Mouse (Mus musculus) liver, adult (tissue): Measurements from ENCODE around the gene Tsen2.

Experiments
- GATA4 ChIP-seq: IDR thresholded peaks from 2 replicates; pipeline ENCODE4 v1.6.1; 2014; ENCODE audit warnings: mild to moderate bottlenecking, low read length; ENCODE audit not compliant: insufficient replicate concordance

Tsen2 gene

DNA sequence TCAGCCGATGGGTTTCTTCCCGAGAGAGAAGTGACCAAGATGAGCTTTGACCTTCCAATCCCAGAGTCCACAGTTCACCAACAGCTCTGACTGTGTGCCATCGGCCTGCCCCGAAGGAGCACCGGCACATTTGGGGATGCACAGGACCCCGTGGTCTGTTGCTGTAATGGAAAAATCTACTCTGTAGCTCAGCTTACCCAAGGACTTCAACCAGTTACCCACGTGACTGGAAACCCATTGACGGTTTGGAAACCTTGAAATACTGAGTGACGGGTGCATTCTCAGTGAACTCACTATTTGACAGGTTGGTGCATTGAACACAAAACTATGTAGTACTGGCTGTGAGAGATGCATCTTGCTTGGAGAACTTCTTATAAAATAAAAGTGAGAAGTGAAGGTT, 33.5 kb downstream of the Tsen2 start:
- TF ChIP-seq GATA4, result no peak

- TF ChIP-seq GATA4, result no peak
Measured at GRCm38 (mm10) chr6:115580810-115581209, 36.3 kb downstream of the Tsen2 start.

DNA sequence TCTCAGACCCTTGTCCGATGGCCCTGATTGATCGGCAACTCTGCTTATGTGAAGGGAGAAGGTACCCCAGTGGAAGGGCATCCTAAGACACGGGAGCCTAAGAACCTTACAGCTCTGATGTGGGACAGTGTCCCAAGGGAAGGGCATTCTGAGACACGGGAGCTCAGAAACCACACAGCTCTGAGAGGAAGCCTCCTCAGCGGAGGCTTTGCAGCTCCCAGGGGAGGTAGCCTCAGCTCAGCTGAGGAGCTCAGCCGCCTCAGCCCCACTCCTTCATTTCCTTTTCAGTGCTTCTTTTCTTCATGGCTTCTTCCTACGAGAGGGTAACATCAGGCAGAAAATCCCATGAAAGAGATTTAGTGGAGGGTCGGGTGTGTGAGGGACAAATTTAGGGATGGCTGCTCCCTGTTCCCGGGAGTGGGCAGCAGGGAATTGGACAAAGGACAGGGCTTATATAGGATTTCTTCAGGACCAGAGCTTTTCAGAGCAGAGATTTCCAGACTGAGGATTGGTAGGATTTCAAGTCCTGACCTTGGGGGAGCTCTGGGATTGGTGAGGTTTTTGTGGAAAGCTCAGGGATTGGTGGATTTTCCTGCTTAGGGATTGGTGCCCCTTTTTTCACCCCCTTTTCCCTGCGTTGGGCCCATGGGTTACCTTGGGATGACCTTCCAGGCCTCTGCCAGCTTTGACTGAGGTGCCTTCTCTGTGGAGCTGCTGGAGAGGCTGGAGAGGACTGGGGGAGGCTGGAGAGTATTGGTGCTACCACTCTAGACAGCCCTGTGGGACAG, 38.1 kb downstream of the Tsen2 start:
- TF ChIP-seq GATA4, result no peak

DNA sequence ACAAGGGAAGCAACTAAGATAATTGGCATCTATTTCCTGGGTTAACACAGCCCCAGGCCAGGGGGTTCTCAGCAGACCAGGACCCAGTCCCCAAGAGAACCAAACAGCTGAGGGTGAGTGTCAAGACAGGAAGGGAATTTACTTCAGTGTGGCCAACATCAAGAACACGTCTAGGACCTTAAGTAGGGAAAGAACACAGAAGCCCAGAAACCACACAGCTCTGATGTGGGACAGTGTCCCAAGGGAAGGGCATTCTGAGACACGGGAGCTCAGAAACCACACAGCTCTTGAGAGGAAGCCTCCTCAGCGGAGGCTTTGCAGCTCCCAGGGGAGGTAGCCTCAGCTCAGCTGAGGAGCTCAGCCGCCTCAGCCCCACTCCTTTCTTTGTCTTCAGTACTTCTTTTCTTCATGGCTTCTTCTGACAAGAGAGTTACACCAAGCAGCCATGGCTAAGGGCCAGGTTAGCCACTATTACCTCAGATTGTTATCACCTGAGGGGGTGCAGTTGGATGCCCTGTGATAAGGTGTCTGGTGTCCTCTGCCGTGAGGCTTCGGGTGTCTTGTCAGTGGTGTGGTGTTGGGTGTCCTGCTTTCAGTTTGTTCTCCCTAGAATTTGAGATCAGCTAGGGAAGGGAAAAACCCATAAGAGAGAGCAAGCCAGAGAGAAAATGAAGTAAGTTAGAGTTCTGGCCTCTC, 39.1 kb downstream of the Tsen2 start:
- TF ChIP-seq GATA4, result no peak

GRCm38 (mm10) chr6:115584176-115584575, 39.7 kb downstream of the Tsen2 start:
- TF ChIP-seq GATA4, result no peak

GRCm38 (mm10) chr6:115586321-115586720, 41.9 kb downstream of the Tsen2 start:
- no peak for TF ChIP-seq GATA4

GRCm38 (mm10) chr6:115591692-115592359, 47.4 kb downstream of the Tsen2 start:
- no peak for TF ChIP-seq GATA4

DNA sequence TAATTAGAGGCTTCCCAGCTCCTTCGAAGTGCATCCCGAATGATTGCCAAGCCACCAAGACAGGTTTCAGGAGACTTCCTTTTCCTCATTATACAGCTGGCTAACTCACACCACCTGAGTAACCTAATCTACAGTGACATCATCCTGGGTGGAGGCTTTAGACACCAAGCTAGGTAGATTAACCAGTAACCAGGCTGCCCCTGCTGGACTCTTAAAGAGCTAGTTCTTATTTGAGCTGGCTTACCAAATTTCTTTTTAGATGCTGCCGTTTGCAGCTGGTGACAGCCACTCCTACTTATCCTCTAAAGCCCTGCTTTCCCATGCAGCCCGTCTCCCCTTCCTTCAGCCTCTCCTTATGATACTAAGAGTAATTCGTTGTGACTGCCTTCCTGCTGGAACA, 48.0 kb downstream of the Tsen2 start, which contains the start of gene Mkrn2os:
TSS of gene Mkrn2os (minus strand) at position 119 of the 400 bp plus-strand sequence.
- no peak for TF ChIP-seq GATA4

GRCm38 (mm10) chr6:115593252-115593651, 48.8 kb downstream of the Tsen2 start:
- TF ChIP-seq GATA4, result no peak

- no peak for TF ChIP-seq GATA4
Measured at GRCm38 (mm10) chr6:115594463-115594862, 50.0 kb downstream of the Tsen2 start.

DNA sequence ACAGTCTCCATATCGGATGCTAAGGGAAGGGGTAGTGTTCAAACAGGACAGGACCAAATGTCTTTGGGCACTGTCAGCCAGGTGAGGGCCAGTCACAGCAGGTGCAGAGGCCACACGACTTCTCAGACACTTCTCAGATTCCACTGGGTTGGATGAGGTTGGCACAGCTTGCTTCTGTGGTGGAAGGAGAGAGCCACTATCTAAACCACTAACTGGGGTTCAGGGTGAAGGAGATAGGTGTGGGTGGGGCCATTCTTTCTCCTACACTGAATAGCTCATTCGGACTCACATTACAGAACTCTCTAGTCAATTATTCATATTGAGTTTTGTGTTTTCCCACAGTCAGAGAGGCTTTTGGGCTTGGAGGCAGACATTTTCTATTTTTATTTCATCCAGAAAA, 51.2 kb downstream of the Tsen2 start:
- no peak for TF ChIP-seq GATA4

DNA sequence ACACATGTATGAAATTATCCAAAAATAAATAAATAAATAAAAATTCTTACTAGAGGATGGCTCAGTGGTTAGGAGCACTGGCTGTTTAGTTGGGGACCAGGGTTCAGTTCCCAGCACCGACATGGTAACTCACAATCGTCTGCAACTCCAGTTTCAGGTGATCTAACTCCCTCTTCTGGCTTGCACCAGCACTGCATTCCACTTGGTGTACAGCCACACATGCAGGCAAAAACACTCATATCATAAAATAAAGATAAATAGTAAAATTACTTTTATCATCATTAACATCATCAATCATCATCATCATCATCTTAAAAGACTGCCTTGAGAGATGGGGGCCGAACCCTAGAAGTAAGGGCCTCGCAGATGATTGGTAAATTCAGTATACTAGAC, 56.9 kb downstream of the Tsen2 start:
- no peak for TF ChIP-seq GATA4

DNA sequence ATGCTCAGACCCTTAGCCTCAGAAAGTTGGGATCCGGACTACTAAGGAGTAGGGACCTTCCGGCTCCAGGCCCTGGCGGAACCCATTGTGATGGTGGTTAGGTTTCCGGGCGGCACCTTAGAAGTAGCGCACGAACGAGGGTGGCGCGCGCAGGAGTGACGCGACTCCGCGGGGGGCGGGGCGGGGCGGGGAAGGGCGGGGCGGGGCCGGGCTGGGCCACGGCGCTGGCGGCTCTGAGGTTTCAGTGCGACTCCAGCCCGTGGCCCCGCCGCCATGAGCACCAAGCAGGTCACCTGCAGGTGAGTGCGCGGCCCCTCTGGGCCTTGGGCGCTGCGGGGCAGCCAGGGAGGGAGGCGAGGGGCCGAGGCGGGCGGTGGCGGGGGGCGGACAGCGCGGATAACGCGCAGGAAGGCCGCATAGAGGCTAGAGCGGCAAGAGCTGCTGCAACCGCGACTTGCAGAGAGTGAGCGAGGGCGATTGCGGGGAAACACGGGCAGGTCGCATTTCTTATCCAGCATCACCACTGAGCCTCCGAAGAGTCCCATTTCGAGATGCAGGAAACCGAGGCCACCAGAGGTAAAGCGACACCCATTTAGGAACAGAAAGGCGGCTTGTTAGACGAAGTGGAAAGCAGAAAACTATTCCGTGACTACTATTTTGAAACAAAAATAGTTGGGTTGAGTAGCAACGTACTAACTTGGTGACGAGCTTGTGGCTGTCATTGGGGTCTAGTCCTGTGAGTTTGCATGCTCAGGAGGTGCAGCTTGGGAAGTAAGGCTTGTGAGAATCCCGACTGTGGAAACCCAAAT, 57.5 kb downstream of the Tsen2 start, which contains the start of gene Mkrn2:
TSS of gene Mkrn2 (plus strand) at position 188 of the 809 bp plus-strand sequence.
- TF ChIP-seq GATA4, result no peak

GRCm38 (mm10) chr6:115606461-115606860, 62.0 kb downstream of the Tsen2 start:
- no peak for TF ChIP-seq GATA4

DNA sequence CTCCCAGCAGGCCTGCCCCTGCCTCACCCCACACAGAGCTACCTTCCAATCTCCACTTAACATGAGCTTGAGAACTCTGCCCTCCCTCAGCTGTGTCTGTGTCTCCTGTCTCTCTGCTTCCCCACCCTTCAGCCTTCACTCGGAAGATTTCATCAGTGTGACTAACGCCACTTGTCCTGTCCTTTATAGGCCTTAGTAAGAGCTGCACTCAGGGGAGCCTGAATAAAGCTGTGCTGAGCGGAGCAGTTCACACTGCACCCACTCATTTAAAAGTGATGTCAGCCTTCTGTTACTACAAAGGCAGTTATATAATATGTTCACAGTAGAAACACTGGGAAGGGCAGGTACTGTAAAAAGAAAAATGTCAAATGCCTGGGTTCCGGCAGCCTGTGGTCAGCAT, 63.0 kb downstream of the Tsen2 start:
- TF ChIP-seq GATA4, result no peak
